ENCODE assay signal across 16 mouse cellular contexts in genomic region chr10:55697096-55697495, GRCm38 (mm10).
"Had no signal": no experiment of that assay in that cellular context is flagged by ENCODE, and none has a peak within 500 bp of the region (broad histone marks: within the 10 kb centered on the region; RNA-seq: fewer than 3 reads in every experiment).

No protein-coding gene starts in this region.

- H3K4me3 ChIP-seq: neural tube, embryonic 12.5 days; neural tube, embryonic 13.5 days; neural tube, embryonic 15.5 days; stomach, embryonic 15.5 days had no signal

- H3K9me3 ChIP-seq: neural tube, embryonic 12.5 days; neural tube, embryonic 13.5 days; neural tube, embryonic 15.5 days; stomach, embryonic 15.5 days had no signal

- H3K36me3 ChIP-seq: neural tube, embryonic 12.5 days; neural tube, embryonic 13.5 days; neural tube, embryonic 15.5 days; stomach, embryonic 15.5 days had no signal

- H3K4me2 ChIP-seq: neural tube, embryonic 12.5 days; neural tube, embryonic 13.5 days; neural tube, embryonic 15.5 days; stomach, embryonic 15.5 days had no signal

- H3K4me1 ChIP-seq: neural tube, embryonic 12.5 days; neural tube, embryonic 13.5 days; neural tube, embryonic 15.5 days; stomach, embryonic 15.5 days had no signal

- DNase-seq: retina, postnatal 1 day; right cerebral cortex, adult 18-20 months; right cerebral cortex, postnatal 14 days; right cerebral cortex, postnatal 25 days; right cerebral cortex, postnatal 4 days; spleen, adult 18-20 months; thymus, adult 18-20 months; thymus, adult 2 months; thymus, postnatal 25 days; thymus, postnatal 36 days; thymus, postnatal 4 days had no signal

- H3K27me3 ChIP-seq: neural tube, embryonic 12.5 days; neural tube, embryonic 13.5 days; neural tube, embryonic 15.5 days; stomach, embryonic 15.5 days had no signal

- H3K9ac ChIP-seq: neural tube, embryonic 12.5 days; neural tube, embryonic 13.5 days; neural tube, embryonic 15.5 days; stomach, embryonic 15.5 days had no signal

- H3K27ac ChIP-seq: neural tube, embryonic 12.5 days; neural tube, embryonic 13.5 days; neural tube, embryonic 15.5 days; stomach, embryonic 15.5 days; stomach, postnatal 0 days had no signal
